Mouse (Mus musculus) lung, adult 2 months (tissue): ENCODE results near the gene Fibp. TPM values are rescaled to one million over a fixed set of nuclear protein-coding genes. Genes with fewer than 3 reads are reported as not detected.
"Not testable (repeated sequence)": the region's sequence is repeated elsewhere in the genome, so short reads cannot be mapped to it uniquely, and the experiment has no call there.

Experiments
- DNase-seq: peaks from one replicate; pipeline ENCODE4 v3.0.0; 2022
- H3K4me1 ChIP-seq: fragments of 200-500 bp; 2 replicates; pipeline ENCODE4 v1.6.1; 2011; ENCODE audit warnings: low read length; ENCODE audit not compliant: control insufficient read depth, insufficient read depth
- H3K4me3 ChIP-seq: fragments of 200-500 bp; replicated peaks from 2 replicates; pipeline ENCODE3; 2011; ENCODE audit warnings: low read depth, mild to moderate bottlenecking, control low read depth, low read length; ENCODE audit errors: extremely low read depth
- CTCF ChIP-seq: fragments of 200-500 bp; IDR thresholded peaks from 2 replicates; pipeline ENCODE4 v1.5.1; 2011; ENCODE audit warnings: mild to moderate bottlenecking, low read length, control low read depth; ENCODE audit not compliant: insufficient read depth
- POLR2A ChIP-seq: fragments of 200-500 bp; IDR thresholded peaks from 2 replicates; pipeline ENCODE4 v1.6.1; 2011; ENCODE audit warnings: low read depth, mild to moderate bottlenecking, control low read depth, low read length, borderline replicate concordance; ENCODE audit errors: extremely low read depth
- WGBS: fragments of 180-500 bp; shearing (Covaris S2); methylation state at CpG from one replicate; pipeline ENCODE4 v1.1.7; 2018; 5-methylcytosine and 5-hydroxymethylcytosine counted together
- polyA plus RNA-seq: library from polyadenylated mRNA; depleted of rRNA; stranded (reverse); fragments of >200 nt; gene quantifications from 2 replicates; pipeline ENCODE4 v1.2.3, GENCODE M21; 2012

Gene Fibp
- polyA plus RNA-seq, 1 experiment = 144 TPM

DNA sequence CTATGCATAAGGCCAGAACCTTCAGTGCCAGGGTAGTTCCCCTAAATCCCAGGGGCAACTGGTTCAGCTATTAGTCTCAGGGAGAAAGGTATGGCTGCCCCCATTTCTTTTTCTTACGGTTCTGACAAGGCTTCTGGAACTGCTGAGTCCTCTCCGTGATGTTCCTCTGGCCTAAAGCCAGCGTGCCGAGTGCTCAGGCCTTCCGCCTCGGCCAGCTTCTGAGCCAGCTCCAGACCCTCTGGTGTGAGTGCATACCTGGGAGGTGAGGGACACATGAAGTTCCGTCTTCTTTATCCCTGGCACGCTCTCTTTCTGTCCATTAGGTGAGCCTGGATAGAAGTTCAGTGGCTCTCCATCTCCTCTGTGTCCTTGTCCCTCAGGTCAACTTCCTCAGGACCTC lies 25.0 kb downstream of the Fibp start:
- DNase-seq = no peak
- TF ChIP-seq CTCF = no peak
- no peak for TF ChIP-seq POLR2A
- 62% methylated on average over 8 of the region's 8 CpGs for WGBS
- Histone ChIP-seq H3K4me1 (peaks cover 5% of the 10 kb centered on the region; the same call in 1 of the 2 replicates), H3K4me3 (no peak overlapping the region)

GRCm38 (mm10) chr19:5485821-5486220 lies 25.4 kb downstream of the Fibp start:
- Histone ChIP-seq H3K4me1 (peaks cover 5% of the 10 kb centered on the region; the same call in 1 of the 2 replicates), H3K4me3 (no peak overlapping the region)
- no peak for DNase-seq
- TF ChIP-seq CTCF (no peak), POLR2A (no peak)
- 88% methylated on average over 7 of the region's 7 CpGs for WGBS

DNA sequence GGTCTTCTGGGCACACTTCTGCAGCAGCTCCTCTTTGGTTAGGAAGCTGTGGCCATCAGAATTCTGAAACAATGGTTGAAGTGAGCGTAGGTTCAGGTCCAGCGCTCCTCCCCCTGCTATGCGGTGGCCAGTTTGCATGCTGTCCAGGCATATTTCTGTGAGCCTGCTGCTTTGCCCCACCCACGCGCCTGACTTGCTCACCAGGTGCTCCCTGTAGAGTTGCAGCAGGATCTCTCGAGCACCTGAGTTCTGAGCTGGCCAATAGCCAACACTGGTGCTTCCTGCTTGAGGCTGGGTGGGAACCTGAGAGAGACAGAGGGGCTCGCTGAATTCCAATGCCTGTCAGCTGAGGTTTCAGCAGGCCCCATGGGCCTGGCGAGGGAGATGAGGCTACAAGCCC lies 25.9 kb downstream of the Fibp start:
- no peak for TF ChIP-seq CTCF
- TF ChIP-seq POLR2A = no peak
- peak; percentile 41 for DNase-seq
- H3K4me1 ChIP-seq = peaks cover 5% of the 10 kb centered on the region; the same call in 1 of the 2 replicates
- H3K4me3 ChIP-seq = no peak overlapping the region
- 66% methylated on average over 8 of the region's 8 CpGs for WGBS

DNA sequence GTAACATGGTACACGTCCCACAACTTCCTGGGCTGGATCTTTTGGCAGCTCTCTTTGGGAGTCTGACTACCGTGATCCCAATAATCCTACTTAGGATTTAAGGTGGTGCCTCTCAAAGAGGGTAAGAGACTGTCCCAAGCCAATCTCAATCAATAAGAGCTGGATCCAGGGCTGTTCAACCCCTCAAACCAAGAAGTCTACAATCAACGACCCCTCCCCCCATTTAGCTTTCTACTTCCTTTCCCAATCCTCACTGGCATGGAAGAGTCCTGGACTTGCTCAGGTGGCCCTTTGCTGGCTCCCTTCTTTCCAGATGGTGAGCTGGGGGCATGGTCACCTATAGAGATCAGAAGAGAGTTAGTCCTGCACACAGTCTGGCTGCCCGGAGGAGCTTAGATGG lies 26.4 kb downstream of the Fibp start:
- H3K4me1 ChIP-seq = peaks cover 5% of the 10 kb centered on the region; the same call in 1 of the 2 replicates
- WGBS = 61% methylated on average over 4 of the region's 4 CpGs
- TF ChIP-seq POLR2A (no peak), CTCF (no peak)
- DNase-seq = no peak
- no peak overlapping the region for H3K4me3 ChIP-seq

- H3K4me1 ChIP-seq = peaks cover 5% of the 10 kb centered on the region; the same call in 1 of the 2 replicates
- WGBS = under 1% methylated on average over 39 of the region's 39 CpGs
- TF ChIP-seq POLR2A = peak; percentile 85
- peak; percentile 68 for TF ChIP-seq CTCF
These were observed 27.5 kb downstream of the Fibp start, which contains the start of gene Mus81 for GRCm38 (mm10) chr19:5487768-5488550. Mus81 (minus strand) TSS chr19:5488402.

DNA sequence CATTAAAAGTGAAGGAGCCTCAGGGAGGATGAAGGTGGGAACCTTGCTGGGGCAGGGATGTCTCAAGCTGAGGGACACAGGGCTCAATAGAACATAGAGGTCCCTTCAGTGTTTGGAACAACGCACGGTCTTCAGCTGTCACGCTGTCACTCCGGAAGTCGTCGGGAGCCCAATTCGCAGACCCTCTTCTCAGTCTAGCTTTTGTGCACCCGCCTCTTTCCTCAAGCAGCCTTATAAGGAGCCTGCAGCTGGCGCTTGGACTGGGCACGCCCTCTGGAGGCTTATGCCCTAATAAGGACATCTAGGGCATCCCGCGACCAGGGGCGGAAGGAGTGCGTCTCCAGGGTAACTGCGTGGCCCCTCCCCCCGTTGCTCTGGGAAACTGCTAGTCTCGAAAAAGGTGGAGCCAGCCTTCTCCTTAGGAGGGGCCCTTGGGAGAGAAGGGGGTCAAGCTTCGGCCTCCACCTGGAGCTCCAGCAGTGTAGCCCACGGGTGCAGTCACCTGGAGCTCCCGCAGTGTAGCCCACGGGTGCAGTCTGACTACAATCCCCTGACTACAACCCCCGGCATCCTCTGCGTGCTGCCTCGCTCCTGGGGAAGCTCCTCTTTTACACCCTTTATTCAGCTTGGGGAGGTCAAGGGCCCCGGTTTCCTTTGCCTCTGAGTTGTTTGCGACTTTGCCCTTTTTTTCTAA lies 28.6 kb downstream of the Fibp start:
- DNase-seq = peak; percentile 97
- WGBS = under 1% methylated on average over 26 of the region's 26 CpGs
- Histone ChIP-seq H3K4me1 (peaks cover 6% of the 10 kb centered on the region; the same call in 1 of the 2 replicates), H3K4me3 (peak overlapping the region; percentile 81)
- TF ChIP-seq POLR2A (peak; percentile 92), CTCF (no peak)

More at GRCm38 (mm10) chr19:5487768-5488550, 27.5 kb downstream of the Fibp start, which contains the start of gene Mus81:
- peak within 1 kb of the TSS; percentile 81 for H3K4me3 ChIP-seq
- DNase-seq = peak; percentile 98

- WGBS = 27% methylated on average over 10 of the region's 10 CpGs
- DNase-seq, H3K4me1 ChIP-seq, H3K4me3 ChIP-seq: not testable (repeated sequence)
These were observed 29.3 kb downstream of the Fibp start for GRCm38 (mm10) chr19:5489721-5490120.

DNA sequence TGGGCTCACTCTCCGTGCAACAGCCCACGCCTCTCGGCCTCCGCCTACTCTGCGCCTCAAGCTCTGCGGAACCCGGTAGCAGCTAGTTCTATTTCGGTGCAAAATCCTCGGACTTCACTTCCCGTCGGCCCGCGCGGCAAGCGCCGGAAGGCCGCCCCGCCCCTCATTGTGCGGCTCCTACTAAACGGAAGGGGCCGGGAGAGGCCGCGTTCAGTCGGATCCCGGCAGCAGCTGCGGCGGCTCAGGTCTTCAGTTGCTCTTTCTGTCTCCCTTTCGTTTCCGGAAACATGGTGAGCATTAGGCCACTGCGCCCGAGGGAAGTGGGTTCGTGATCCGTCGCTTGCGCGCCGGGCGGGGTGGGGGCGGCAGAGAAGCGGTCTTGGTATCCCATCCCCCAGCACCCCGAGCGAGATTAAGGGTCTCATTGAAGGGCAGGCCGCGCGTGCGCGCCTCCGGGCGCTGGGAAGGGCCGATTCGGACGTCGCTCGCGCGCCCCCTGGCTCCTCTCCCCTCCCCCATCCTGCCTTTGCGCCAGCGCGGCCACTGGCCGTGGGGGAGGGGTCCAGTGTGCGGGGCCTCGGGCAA lies 30.0 kb downstream of the Fibp start, which contains the start of gene Cfl1:
Cfl1 (plus strand) TSS at position 143 of the 585 bp plus-strand sequence.
- WGBS = under 1% methylated on average over 62 of the region's 62 CpGs
- TF ChIP-seq CTCF (no peak), POLR2A (peak; percentile 96)
- H3K4me1 ChIP-seq = peaks cover 7% of the 10 kb centered on the region; the same call in 1 of the 2 replicates
- DNase-seq = peak; percentile 92
- peak within 1 kb of the TSS; percentile 93 for H3K4me3 ChIP-seq
